Mouse (Mus musculus) heart, embryonic 10.5 days (tissue): ENCODE data around the gene Gm11627. TPM values are rescaled to one million over a fixed set of nuclear protein-coding genes. Genes with fewer than 3 reads are reported as not detected.
"Not testable (repeated sequence)": the region's sequence is repeated elsewhere in the genome, so short reads cannot be mapped to it uniquely, and the experiment has no call there.

Experiments
- DNase-seq: peaks from one replicate; pipeline ENCODE4 v3.0.0-alpha.2; 2017; ENCODE audit warnings: low spot score
- H3K27ac ChIP-seq: fragments of 300-500 bp; sonication (generic); 2 replicates; pipeline ENCODE4 v1.5.1; 2016; ENCODE audit warnings: mild to moderate bottlenecking
- H3K27me3 ChIP-seq: fragments of 300-500 bp; sonication (generic); 2 replicates; pipeline ENCODE4 v1.6.1; 2016; ENCODE audit warnings: mild to moderate bottlenecking; ENCODE audit not compliant: poor library complexity, insufficient read depth, severe bottlenecking
- H3K36me3 ChIP-seq: fragments of 300-500 bp; sonication (generic); 2 replicates; pipeline ENCODE4 v1.6.1; 2016; ENCODE audit warnings: mild to moderate bottlenecking, moderate library complexity
- H3K4me1 ChIP-seq: fragments of 300-500 bp; sonication (generic); 2 replicates; pipeline ENCODE4 v1.6.1; 2016; ENCODE audit warnings: mild to moderate bottlenecking
- H3K4me3 ChIP-seq: fragments of 300-500 bp; sonication (generic); 2 replicates; pipeline ENCODE4 v1.5.1; 2016; ENCODE audit warnings: mild to moderate bottlenecking, moderate library complexity
- H3K9me3 ChIP-seq: fragments of 300-500 bp; sonication (generic); 2 replicates; pipeline ENCODE4 v1.6.1; 2016; ENCODE audit warnings: mild to moderate bottlenecking, moderate library complexity
- WGBS: fragments of 180-500 bp; shearing (Covaris S2); methylation state at CpG from one replicate; pipeline ENCODE4 v1.1.7; 2016; 5-methylcytosine and 5-hydroxymethylcytosine counted together
- polyA plus RNA-seq: library from polyadenylated mRNA; unstranded; fragments of >200 nt; fragmentation: Nextera tagmentation; extraction: Ambion mirVana; gene quantifications from 2 replicates; pipeline ENCODE4 v1.2.1, GENCODE M21; 2016

The Gm11627 gene
- polyA plus RNA-seq, 1 experiment from 2014 or later = 11.6 TPM

DNA sequence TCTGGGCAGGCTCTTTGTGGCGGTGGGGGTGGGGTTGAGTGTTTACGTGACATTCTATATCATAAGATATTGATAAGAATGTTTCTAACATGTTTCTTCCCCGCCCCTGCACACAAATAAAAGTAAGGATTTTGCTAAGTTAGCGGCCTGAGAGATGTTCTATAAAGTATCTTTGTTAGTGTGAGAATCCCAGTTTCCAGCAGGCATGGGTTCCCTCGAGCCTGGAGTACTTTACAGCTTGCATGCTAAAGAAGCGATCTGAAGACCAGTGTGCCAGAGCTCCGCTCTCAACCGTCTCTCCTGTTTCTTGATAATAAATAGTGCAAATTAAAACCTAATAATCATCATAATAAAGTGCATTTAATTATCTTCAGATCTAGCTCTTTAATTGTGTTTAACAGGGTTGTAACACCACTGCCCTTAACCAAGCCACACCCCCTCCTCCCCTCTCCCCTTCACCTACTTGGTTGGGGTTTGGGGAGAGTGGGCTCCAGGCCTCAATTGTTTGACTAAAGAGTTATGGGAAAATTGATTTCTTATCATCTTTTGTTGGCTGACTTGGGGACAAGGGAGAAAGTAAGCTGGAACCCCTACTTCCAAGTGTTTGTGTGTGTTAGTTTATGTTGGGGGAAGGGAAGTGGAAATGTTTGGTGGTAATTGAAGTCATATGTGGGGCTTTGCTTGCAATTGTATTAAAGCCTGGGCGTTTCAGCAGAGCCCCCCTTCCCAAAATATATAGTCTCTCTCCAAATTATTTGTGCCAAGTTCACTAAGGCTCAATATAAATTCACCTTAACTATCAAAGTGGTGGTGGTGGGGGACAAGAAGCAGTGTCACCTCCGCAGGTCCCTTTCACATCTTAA, 28.7 kb upstream of the Gm11627 start:
- WGBS = 14% methylated on average over 10 of the region's 10 CpGs
- Histone ChIP-seq H3K9me3 (no peaks in the 10 kb centered on the region), H3K4me1 (peaks cover 57% of the 10 kb centered on the region), H3K27me3 (peaks cover 7% of the 10 kb centered on the region; the same call in 1 of the 2 replicates), H3K4me3 (peak overlapping the region; percentile 76), H3K27ac (peak overlapping the region; percentile 68), H3K36me3 (no peaks in the 10 kb centered on the region)
- DNase-seq = no peak

GRCm38 (mm10) chr11:102607201-102607600, 27.9 kb upstream of the Gm11627 start:
- Histone ChIP-seq H3K27ac (peak overlapping the region; percentile 94), H3K4me3 (peak overlapping the region; percentile 76), H3K4me1 (peaks cover 63% of the 10 kb centered on the region)
- H3K9me3 ChIP-seq, H3K27me3 ChIP-seq, H3K36me3 ChIP-seq, DNase-seq: not testable (repeated sequence)
- under 1% methylated on average over 12 of the region's 12 CpGs for WGBS

DNA sequence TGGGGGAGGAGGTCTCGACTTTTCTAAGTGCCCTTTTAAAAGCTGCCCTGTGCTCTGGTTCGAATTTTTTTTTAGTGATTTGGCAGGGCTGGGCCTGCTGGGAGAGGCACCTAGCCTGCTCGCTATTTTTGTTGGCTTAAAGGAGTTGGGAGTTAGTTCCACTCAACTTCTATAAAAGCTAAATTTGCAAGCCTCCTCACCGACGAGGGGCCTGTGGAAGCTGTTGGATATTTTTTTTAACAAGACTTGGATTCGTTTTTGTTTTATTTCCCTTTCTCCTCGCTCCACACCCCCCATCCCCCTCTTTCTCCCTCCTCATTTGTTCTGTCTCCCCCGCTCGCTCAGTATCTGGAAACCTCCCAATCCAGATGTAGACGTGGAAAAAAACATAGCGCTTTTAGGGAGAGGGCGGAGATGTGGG, 27.5 kb upstream of the Gm11627 start:
- no peaks in the 10 kb centered on the region for H3K9me3 ChIP-seq
- peaks cover 60% of the 10 kb centered on the region for H3K4me1 ChIP-seq
- DNase-seq = peak; percentile 73
- H3K27me3 ChIP-seq = peaks cover 7% of the 10 kb centered on the region; the same call in 1 of the 2 replicates
- H3K36me3 ChIP-seq = no peaks in the 10 kb centered on the region
- H3K27ac ChIP-seq = peak overlapping the region; percentile 94
- peak overlapping the region; percentile 76 for H3K4me3 ChIP-seq
- WGBS = under 1% methylated on average over 12 of the region's 12 CpGs

GRCm38 (mm10) chr11:102605553-102606416, 26.5 kb upstream of the Gm11627 start:
- DNase-seq = peak; percentile 79
- Histone ChIP-seq H3K4me1 (peaks cover 51% of the 10 kb centered on the region), H3K27ac (peak overlapping the region; percentile 94), H3K4me3 (peak overlapping the region; percentile 76), H3K9me3 (no peaks in the 10 kb centered on the region), H3K36me3 (no peaks in the 10 kb centered on the region), H3K27me3 (peaks cover 7% of the 10 kb centered on the region; the same call in 1 of the 2 replicates)
- under 1% methylated on average over 62 of the region's 62 CpGs for WGBS

DNA sequence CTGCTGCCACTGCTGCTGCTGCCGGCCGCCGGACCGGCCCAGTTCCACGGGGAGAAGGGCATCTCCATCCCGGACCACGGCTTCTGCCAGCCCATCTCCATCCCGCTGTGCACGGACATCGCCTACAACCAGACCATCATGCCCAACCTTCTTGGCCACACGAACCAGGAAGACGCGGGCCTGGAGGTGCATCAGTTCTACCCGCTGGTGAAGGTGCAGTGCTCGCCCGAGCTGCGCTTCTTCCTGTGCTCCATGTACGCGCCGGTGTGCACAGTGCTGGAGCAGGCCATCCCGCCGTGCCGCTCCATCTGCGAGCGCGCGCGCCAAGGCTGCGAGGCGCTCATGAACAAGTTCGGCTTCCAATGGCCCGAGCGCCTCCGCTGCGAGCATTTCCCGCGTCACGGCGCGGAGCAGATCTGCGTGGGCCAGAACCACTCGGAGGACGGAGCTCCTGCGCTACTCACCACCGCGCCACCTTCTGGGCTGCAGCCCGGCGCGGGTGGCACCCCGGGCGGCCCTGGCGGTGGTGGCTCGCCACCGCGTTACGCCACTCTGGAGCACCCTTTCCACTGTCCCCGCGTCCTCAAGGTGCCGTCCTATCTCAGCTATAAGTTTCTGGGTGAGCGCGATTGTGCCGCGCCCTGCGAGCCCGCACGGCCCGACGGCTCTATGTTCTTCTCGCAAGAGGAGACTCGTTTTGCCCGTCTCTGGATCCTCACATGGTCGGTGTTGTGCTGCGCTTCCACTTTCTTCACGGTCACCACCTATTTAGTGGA, 25.7 kb upstream of the Gm11627 start:
- no peaks in the 10 kb centered on the region for H3K36me3 ChIP-seq
- peaks cover 7% of the 10 kb centered on the region; the same call in 1 of the 2 replicates for H3K27me3 ChIP-seq
- H3K4me1 ChIP-seq = peaks cover 42% of the 10 kb centered on the region
- DNase-seq = peak; percentile 77
- H3K27ac ChIP-seq = peak overlapping the region; percentile 94
- peak overlapping the region; percentile 76 for H3K4me3 ChIP-seq
- no peaks in the 10 kb centered on the region for H3K9me3 ChIP-seq
- under 1% methylated on average over 74 of the region's 74 CpGs for WGBS

DNA sequence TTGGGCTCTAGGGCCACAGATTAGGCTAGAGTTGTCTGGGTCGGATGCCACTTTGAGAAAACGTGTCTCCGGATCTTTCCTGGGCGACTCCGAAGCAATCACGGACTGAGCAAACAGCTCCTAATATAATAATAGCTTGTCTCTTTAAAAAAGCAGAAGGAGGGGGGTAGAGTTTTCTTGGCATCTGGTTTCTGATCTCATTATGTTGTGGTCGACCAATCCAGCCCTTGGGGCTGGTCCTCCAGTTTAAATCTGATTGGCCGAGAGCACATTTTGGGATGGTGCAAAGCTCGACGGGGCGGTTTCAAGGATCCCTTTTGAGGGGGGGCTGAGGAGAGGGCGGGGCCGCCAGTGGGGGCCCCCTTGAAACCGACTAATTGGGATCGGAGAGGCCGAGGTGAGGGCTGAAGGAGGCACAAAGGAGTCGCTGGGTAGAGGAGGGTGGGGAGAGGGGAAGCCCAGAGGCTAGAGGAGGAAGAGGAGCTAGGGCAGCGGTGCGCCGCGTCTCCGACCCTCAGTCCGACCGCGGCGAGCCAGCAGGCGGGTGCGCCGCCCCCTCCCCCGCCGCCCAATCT, 24.8 kb upstream of the Gm11627 start, which contains the start of gene Fzd2:
Fzd2 (plus strand) TSS at position 387 of the 575 bp plus-strand sequence.
- no peaks in the 10 kb centered on the region for H3K36me3 ChIP-seq
- H3K4me1 ChIP-seq = peaks cover 34% of the 10 kb centered on the region
- under 1% methylated on average over 18 of the region's 31 CpGs for WGBS
- peaks cover 7% of the 10 kb centered on the region; the same call in 1 of the 2 replicates for H3K27me3 ChIP-seq
- peak within 1 kb of the TSS; percentile 76 for H3K4me3 ChIP-seq
- H3K27ac ChIP-seq = peak within 1 kb of the TSS; percentile 94
- peak; percentile 97 for DNase-seq
- no peaks in the 10 kb centered on the region for H3K9me3 ChIP-seq

DNA sequence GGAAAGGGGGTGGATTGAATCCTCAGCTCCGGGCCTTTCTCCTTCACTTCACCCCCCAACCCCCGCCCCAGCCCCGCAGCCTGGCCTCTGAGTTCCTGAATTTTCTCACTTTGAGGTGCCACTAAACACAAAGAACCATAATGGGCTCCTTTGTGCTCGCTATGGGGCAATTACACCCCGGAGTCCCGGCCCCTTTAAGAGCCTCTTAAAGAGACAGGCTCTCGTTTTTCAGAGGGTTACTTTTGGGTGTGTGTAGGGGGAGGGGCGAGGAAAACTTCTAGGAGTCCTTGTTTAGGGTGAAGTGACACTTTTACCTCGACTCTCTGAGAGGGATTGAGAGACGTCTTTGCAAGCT, 24.2 kb upstream of the Gm11627 start:
- WGBS = 1% methylated on average over 10 of the region's 10 CpGs
- H3K9me3 ChIP-seq = no peaks in the 10 kb centered on the region
- no peaks in the 10 kb centered on the region for H3K36me3 ChIP-seq
- peaks cover 27% of the 10 kb centered on the region for H3K4me1 ChIP-seq
- no peak for DNase-seq
- peak overlapping the region; percentile 94 for H3K27ac ChIP-seq
- peak overlapping the region; percentile 76 for H3K4me3 ChIP-seq
- H3K27me3 ChIP-seq = peaks cover 7% of the 10 kb centered on the region; the same call in 1 of the 2 replicates

GRCm38 (mm10) chr11:102602816-102603495, 23.7 kb upstream of the Gm11627 start:
- Histone ChIP-seq H3K4me1 (peaks cover 23% of the 10 kb centered on the region; the same call in 1 of the 2 replicates), H3K27me3 (peaks cover 7% of the 10 kb centered on the region; the same call in 1 of the 2 replicates), H3K9me3 (no peaks in the 10 kb centered on the region), H3K27ac (peak overlapping the region; percentile 94), H3K36me3 (no peaks in the 10 kb centered on the region), H3K4me3 (peak overlapping the region; percentile 76)
- no peak for DNase-seq
- 4% methylated on average over 13 of the region's 13 CpGs for WGBS

DNA sequence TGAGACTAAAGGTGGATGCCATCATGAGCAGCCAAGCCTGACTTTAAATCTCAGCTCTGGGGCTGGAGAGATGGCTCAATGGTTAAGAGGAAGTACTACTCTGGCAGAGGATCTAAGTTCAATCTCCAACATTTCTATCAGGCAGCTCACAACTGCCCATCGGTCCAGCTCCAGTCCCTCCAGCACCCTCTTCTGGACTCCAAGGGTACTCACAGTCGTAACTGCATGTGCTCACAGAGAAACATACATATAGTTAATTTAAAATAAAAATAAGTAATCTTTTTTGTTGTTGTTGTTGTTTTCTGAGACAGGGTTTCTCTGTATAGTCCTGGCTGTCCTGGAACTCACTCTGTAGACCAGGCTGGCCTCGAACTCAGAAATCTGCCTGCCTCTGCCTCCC, 20.7 kb upstream of the Gm11627 start:
- Histone ChIP-seq H3K27me3 (peaks cover 9% of the 10 kb centered on the region; the same call in 1 of the 2 replicates), H3K4me3 (no peak overlapping the region), H3K9me3 (no peaks in the 10 kb centered on the region), H3K36me3 (no peaks in the 10 kb centered on the region), H3K27ac (no peak overlapping the region), H3K4me1 (peaks cover 23% of the 10 kb centered on the region)
- no peak for DNase-seq
- 90% methylated on average over 3 of the region's 3 CpGs for WGBS

DNA sequence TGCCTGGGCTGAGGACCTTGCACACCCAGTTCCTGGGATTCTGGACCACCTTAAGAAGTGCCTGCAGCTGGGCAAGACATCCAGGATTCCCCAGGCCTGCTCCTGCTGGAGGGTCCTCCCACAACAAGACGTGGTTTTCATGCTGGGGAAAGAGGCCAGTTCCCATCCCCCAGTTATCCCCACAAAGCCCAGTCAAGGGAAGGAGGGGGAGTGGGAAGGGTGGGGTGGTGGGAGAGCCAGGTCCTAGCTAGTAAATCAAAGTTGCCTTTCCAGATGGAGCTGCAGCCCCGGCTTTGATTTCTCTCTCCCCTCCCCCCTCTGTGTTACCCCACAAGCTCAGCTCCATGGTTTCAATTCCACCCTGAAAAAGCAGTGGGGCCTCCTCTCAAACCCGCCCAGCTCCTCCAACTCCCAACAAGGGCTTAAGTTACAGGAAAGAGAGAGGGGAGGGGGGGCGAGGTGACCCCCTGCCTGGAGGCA, 16.1 kb upstream of the Gm11627 start:
- 26% methylated on average over 4 of the region's 4 CpGs for WGBS
- H3K9me3 ChIP-seq = no peaks in the 10 kb centered on the region
- H3K4me1 ChIP-seq = peaks cover 11% of the 10 kb centered on the region

GRCm38 (mm10) chr11:102587554-102587953, 8.3 kb upstream of the Gm11627 start:
- Histone ChIP-seq H3K36me3 (0 out of 2 replicates have a peak, but pooled peaks cover 8% of the 10 kb centered on the region), H3K4me1 (peaks cover 6% of the 10 kb centered on the region), H3K4me3 (no peak overlapping the region), H3K27ac (no peak overlapping the region), H3K27me3 (no peaks in the 10 kb centered on the region), H3K9me3 (no peaks in the 10 kb centered on the region)
- 74% methylated on average over 3 of the region's 3 CpGs for WGBS
- no peak for DNase-seq

More for the DNA sequence above, 16.1 kb upstream of the Gm11627 start:
- Histone ChIP-seq H3K36me3 (no peaks in the 10 kb centered on the region), H3K27ac (peak overlapping the region; percentile 80), H3K27me3 (0 out of 2 replicates have a peak, but pooled peaks cover 5% of the 10 kb centered on the region), H3K4me3 (peak overlapping the region; percentile 16; the same call in 1 of the 2 replicates)
- peak; percentile 64 for DNase-seq
